Mouse (Mus musculus) c-Kit-positive CD71-positive TER-119-negative erythroid progenitor cells, embryonic 14.5 days (primary cell): ENCODE data around the gene Pth1r.
A peak's percentile ranks its signal among the peaks of the same experiment; 100 is the strongest.

Source experiments
- DNase-seq: peaks from one replicate; pipeline ENCODE4 v3.0.0-alpha.2; 2013; ENCODE audit warnings: low read depth

The Pth1r gene

DNA sequence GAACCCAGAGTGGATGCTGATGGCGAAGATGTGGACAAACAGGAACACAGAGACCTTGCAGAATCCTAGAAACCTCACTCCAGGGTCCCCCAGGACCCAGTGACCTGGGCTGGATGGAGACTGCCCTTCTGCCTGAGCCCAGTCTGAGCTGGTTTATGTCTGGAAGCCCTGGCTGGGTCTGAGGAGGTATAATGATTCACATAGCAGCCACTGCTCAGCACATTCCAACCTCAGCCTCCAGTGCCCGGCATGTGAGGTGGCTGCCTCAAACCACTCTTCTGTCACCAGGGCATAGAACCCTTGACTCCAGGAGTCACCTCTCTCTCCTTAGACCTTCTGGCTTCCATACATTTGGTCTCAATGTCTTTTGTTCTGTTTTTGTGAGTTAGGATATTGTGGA lies 1.5 kb upstream of the Pth1r start:
- no peak for DNase-seq

GRCm38 (mm10) chr9:110746238-110746637 lies 707 bp downstream of the Pth1r start:
- DNase-seq = no peak

DNA sequence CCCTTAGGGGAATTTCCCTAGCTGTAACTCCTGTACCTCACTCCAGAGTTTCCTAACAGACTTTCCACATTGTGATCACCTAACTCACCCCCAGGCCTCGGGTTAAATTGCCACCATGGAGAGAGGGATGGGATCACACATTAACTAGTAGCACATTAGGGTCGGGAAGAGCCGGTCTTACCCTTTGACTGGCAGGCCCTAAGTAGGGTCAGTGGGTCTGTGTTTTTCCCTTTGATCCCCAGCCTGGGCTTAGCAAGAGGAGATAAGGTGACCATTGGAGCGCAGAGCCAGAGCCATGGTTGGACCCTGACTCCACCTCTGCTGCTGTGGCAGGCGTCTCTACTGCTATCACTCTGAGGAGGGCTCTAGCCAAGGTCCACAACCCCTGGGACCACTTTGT lies 1.2 kb downstream of the Pth1r start:
- no peak for DNase-seq

DNA sequence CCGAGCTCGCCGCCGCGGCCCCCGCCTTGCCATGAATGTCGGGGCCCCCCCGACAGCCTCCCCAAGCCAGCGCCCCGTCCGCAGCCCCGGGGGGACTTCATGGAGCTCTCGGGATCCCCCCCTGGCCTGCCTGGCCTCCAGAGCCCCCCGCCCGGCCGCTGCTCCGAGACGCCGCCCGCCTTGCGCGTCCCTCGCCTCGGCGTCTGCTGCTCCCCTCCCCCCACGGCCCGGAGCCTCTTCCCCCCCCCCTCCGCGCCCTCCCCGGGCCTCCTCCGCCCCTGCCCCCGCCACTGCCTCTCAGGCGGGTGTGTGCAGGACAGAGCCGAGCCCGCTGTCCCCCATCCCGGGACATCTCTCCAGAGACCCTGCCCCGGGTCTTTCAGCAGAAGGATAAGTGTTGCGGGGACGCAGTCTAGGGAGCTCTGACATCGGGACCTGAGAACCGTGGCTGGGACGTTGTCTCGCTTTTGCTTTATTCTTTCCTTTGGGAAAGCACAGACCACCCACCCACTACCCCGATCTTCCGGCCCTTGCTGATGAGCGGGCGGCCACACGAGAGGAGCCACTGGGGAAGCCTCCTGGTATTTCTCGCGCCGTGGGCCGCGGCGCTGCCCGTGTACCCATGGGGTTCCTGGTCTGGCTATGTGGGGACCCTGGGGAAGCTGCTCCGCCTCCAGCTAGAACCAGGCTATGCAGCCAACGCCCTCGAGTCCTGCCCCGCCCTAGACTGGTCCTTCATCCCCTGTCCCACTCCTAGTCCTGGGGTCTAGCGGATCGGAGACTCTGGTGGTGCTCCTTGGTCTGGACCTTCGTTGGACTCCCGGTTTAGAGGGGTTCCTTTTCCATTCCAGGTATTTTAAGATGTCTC lies 3.3 kb downstream of the Pth1r start:
- DNase-seq = no peak

DNA sequence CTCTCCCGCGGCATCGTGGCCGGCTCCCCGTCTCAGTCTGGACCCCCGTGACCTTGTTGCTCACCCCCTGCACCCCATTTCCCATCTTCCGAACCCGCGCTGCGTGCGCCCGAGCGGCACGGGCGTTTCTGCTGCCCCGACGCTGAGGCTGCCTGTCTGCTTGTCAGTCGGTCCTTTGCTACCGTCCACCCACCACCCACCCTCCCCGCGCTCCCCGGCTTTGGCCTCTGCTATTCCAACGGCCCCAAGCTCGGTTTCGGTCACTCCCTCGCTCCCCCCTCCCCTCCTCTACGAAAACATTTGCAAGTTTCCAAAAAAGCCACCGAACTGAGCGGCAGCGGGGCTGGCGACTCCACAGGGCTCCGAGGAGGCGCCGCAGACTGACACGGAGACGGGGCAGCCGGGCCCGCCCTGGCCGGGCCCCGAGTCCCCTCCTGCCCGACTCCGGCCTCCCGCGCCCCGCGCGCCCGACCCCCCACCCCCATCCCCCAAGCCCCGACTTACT lies 3.9 kb downstream of the Pth1r start:
- DNase-seq = no peak

GRCm38 (mm10) chr9:110742295-110742950 lies 4.5 kb downstream of the Pth1r start:
- no peak for DNase-seq

DNA sequence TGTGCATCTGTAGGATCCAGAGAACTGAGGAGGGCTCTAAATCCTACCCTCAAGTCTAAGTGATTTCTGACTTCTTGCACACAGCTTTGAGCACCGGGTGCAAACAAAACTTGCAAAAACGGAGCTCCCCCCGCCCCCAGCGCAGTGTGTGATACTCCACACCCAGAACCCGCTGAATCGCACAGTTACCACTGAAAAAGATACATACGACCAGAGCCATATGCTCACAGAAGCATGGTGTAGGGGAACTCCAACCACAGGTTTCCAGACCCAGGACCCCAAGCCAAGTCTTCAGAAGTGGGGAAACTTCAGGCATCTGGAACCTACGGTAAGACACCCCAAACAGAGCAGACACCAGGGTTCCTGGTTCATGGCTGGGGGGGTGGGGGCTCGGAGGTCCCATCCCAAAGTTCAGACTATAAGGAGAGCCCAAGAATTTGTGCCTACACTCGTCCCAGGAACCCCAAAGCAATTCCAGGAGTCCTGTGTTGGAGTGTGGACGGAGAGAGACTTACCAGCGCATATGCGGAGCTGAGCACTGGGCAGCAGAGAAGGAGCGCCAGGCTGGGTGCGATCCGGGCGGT lies 5.1 kb downstream of the Pth1r start, which contains the start of gene Myl3:
TSS of gene Myl3 (plus strand) at position 151 of the 584 bp plus-strand sequence.
- no peak for DNase-seq

GRCm38 (mm10) chr9:110739961-110740360 lies 7.0 kb downstream of the Pth1r start:
- no peak for DNase-seq

DNA sequence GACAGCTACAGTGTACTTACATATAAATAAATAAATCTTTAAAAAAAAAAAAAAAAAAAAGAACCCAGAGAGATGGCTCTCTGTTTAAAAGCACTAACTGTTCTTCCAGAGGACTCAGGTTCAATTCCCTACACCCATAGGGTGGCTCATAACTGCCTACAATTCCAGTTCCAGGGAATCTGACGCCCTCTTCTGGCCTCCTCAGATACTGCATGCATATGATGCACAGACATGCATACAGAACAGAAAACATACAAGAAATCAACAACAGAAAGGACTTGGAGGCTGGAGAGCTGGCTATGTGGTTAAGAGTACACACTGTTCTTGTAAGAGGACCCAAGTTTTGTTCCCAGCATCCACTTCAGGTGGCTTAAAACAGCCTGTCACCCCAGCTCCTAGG lies 8.9 kb downstream of the Pth1r start:
- DNase-seq = no peak

- DNase-seq = no peak
Observed at GRCm38 (mm10) chr9:110736362-110736761, 10.6 kb downstream of the Pth1r start.

- DNase-seq = no peak
Observed at GRCm38 (mm10) chr9:110734154-110734553, 12.8 kb downstream of the Pth1r start.

- no peak for DNase-seq
Observed at GRCm38 (mm10) chr9:110733102-110733501, 13.8 kb downstream of the Pth1r start.

DNA sequence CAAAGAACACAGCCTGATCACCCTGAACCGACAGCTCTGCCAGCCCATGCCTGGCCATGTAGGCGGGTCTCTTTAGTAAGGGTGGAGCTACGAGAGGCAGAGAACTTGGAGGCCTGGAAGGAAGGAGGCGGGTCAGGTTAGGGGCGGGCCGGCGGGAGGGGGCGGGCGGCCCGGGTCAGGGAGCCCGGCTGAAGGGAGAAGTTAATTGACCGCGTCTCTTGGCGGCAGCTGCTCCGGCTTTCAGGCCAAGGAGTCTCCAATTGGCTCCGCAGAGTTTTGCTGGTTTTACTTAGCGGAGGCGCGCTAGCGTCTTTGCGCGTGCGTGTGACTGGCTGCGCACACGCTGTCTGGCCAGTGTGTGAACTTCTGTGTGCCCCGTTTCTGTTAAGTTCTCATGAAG lies 14.3 kb downstream of the Pth1r start:
- peak; percentile 46 for DNase-seq

DNA sequence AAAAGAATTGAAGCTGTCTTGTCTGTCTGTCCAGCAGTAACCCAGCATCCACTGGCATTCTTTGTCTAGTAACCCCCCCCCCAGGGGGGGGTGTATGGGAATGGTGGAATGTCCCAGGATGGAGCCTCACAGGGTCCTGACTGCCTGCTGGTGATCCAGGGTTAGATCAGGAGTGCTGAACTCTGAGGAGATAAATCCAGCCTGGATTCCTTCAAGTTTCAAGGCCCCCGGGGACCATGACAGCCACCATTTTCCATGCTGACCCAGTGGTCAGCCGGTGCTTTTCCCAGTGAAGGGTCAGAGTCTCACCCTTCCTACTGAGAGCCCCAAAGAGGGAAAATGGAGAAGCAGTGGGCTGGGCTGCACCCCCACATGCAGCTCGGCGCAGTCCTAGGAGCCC lies 15.1 kb downstream of the Pth1r start:
- DNase-seq = no peak

GRCm38 (mm10) chr9:110729841-110730240 lies 17.1 kb downstream of the Pth1r start:
- no peak for DNase-seq

DNA sequence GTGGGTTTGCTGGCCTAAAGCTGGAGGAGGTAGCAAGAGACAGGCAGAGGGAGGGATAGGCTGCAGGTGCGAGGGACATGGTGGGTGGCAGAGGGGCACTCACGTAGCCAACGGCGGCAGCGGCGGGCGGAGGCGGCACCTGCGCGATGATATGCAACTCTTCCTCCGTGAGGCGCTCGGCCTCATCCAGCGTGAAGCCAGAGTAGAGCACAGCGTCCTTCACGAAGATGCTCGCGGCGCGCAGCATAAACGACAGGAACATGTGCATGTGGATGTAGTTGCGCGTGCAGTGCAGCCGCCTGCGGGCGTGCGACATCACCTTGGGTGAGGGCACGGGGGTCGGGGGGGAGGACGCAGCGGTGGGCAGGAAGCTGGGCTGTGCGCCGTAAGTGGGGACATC lies 20.1 kb downstream of the Pth1r start:
- DNase-seq = no peak

- no peak for DNase-seq
Observed at GRCm38 (mm10) chr9:110725721-110726135, 21.2 kb downstream of the Pth1r start.

GRCm38 (mm10) chr9:110722060-110722459 lies 24.9 kb downstream of the Pth1r start:
- DNase-seq = no peak

DNA sequence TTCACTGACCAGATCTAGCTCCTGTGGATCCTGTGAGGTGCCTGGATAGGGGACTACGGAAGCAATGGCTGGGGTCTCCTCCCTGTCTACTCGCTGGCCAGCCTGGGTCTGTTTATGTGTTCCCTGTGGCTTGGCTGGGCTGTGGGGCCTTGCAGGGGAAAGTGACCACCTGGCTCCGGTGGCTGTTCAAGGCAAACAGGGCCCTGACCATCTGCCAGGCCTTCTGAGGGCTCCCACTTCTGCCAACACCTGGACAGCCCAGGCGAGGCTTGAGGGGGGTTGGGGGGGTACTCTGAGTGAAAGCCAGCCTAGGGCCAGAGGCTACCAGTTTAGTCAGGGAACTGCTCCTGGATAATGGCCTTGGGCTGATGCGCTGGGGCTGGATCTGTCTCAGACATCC lies 27.0 kb downstream of the Pth1r start:
- DNase-seq = no peak

- DNase-seq = no peak
Observed at GRCm38 (mm10) chr9:110718810-110719209, 28.1 kb downstream of the Pth1r start.

DNA sequence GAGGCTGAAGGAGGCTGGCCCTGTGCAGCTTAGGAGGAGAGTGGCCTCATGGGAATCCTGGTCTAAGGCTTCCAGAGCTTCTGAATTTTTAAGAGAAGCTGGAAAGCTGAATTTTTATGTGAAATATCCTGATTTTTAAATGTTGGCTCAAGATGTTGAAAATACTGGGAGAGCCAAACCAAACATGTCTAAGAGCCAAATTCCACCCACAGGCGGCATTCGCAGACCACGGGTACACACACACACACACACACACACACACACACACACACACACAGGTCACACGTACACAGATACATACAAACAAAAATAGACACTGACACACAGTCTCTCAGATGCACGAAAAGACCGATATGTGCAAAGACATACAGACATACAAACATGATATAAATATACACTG lies 28.9 kb downstream of the Pth1r start:
- DNase-seq = no peak

DNA sequence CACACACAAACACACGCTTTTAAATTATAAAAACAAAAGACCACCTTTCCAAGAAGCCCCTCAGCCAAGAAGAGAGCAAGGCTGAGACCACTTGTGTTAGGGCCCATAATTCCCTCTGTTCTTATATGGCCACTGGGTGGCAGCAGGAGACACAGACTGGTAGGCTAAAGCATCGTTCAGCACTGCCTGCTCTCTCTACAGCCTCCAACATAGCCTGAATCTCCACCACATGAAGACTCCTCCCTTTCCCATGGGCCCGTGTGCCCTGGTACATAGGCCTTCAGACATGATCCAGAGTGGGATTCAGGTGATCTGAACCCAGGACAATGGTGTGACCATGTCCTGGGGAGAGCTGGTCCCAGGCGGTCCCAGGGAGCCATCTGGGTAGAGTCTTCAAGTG lies 30.2 kb downstream of the Pth1r start:
- peak; percentile 23 for DNase-seq

DNA sequence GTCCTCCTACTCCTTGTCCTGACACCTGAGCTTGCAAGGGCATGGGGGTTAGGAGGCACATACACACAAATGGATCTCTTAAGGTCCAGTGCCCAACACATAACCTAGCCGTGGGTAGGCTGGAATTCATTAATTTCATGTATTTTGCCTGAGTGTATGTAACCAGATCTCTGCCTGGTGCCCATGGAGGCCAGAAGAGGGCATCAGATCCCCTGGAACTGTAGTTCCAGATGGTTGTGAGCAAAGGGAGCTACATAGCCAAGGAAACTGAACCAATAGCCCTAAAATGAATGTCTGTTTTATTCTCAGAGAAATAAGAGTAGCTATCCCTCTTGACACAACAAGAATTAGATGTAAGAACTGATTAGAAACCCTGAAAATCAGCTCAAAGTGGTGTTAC lies 31.5 kb downstream of the Pth1r start:
- DNase-seq = no peak
